Mouse (Mus musculus): Measurements from ENCODE around the gene Slfn5. TPM values are rescaled to one million over a fixed set of nuclear protein-coding genes. Genes with fewer than 3 reads are reported as not detected.
"Not testable (repeated sequence)": the region's sequence is repeated elsewhere in the genome, so short reads cannot be mapped to it uniquely, and the experiment has no call there.

Gene Slfn5
- polyA plus RNA-seq, 1 experiment from 2014 or later = 10.6 TPM

DNA sequence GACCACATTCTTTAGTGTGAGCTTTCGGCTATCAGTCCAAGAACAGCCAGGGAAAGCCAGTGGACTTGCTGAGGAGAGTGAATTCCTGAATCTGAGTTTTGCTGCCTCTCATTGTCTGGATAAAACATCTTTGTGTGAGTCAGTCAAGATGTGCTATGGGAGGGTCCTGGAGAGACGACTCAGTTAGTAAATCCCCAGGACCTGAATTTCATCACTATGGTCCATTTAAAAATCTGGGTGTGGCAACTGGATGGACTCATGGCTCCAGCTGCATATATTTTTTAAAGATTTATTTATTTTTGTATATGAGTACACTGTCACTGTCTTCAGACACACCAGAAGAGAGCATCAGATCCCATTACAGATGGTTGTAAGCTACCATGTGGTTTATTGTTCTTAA lies 5.5 kb upstream of the Slfn5 start:
- DNase-seq (ENCODE audit: low spot score) = no peak

DNA sequence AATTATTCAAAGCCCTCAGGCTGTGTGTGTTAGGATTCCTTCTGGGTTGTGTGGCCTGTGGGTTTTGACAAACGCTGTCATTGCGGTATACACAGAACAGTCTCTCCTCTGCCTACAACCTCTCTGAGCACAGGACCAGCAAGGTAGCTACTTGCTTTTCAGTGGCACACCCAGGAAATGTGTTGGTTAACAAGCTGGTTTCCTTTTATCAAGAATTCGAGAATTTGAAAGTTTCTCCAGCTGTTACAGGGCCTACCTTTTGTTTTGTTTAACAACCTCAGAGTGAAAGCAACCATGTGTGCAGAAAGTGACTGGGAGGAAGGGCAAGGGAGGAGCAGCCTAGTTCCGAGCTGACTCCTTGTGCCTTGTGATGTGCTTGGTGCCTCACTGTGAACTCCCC lies 3.7 kb upstream of the Slfn5 start:
- DNase-seq (ENCODE audit: low spot score) = peak; percentile 78

DNA sequence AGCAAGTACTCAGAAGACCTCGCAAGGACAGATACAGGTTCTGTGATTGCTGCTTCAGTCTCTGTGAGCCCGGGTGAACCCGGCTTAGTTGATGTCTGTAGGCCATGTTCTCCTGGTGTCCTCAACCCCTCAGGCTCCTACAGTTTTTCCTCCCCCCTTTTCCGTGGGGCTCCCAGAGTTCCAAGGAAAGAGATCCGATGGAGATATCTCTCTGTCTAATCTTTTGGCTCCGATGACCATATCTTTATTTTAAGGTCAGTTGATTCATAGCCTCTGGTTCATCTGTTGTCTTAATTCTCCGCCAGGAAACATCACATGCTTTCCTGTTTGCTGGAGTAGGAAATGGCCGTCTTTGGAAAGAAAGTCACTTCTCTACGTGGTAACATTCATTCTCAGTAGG lies 2.1 kb upstream of the Slfn5 start:
- DNase-seq (ENCODE audit: low spot score) = no peak

GRCm38 (mm10) chr11:82951865-82952611 lies 889 bp downstream of the Slfn5 start:
- peak; percentile 42 for DNase-seq (ENCODE audit: low spot score)

DNA sequence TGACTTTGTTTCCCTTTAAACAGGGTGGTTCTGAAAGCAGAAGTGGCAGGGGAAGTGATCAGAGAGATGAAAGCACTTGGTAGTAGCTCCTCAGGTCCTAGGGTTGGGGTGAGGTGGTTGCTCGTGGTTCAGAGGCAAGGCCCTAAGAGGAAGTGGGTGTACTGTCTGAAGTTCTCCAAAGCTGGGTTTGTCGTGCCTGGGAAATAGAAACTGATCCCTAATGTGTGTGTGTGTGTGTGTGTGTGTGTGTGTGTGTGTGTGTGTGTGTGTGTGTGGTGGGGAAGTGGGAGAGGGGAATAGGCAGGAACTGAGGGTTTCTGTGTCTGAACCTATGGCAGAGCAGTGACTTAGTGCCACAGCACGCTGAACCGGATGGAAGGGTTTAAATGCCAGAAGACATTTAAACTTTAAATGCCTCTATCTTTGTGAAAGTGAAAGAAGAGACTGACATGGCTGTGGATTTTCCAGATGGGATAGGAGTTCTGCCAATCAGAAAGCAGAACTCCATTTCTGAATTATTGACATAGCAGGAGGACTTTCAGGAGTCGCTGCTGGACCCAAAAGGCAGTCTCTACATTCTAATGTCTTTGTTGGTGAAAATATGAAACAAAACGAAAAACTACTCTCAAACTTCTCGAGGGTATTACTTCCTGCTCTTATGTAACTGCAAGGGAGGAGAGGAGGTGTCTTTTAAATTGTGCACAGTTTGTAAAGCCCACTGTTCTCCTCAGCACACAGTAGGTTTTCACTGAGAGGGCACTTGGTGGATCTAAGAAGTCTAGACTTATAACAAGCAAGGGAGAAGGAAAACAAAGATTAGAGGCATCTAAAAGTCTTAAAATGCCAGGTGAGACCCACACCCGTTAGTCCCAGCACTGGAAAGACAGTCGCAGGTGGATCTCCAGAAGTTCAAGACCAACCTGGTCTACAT lies 1.7 kb downstream of the Slfn5 start:
- DNase-seq (ENCODE audit: low spot score) = peak; percentile 79

- peak; percentile 35 for DNase-seq (ENCODE audit: low spot score)
Observed at GRCm38 (mm10) chr11:82954631-82955030, 3.5 kb downstream of the Slfn5 start.

DNA sequence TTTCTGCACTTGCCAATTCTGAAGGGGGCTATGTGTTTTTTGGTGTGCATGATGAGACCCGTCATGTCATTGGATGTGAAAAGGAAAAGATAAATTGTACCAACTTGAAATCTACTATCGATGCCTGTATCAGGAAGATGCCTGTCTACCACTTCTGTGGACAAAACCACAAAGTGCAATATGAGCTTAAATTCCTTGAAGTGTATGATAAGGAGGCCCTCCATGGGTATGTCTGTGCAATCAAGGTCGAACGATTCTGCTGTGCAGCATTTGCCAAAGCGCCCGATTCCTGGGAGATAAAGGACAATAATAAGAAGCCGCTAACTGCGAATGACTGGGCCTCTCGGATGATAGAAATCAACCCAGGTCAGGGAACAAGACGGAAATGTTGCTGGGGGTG lies 5.8 kb downstream of the Slfn5 start:
- no peak for DNase-seq (ENCODE audit: low spot score)

GRCm38 (mm10) chr11:82959613-82960012 lies 8.5 kb downstream of the Slfn5 start:
- peak; percentile 54 for DNase-seq (ENCODE audit: low spot score)

DNA sequence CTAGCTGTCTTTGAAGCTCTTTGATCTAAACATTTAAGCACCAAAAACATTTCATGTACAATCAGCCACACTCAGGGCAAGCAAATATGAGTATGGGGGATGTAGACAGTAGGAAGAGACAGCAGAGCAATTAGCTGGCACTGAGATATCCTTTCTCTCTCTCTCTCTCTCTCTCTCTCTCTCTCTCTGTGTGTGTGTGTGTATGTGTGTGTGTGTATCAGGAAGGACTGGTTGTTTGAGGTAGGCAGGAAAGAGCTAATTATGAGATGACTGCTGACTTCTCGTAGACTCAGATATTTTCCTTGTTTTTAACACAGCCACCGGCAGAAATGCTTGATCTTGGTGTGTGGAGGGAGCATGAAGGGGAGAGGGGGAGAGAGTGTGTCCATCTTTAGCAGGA lies 10.6 kb downstream of the Slfn5 start:
- DNase-seq (ENCODE audit: low spot score) = peak; percentile 56

- DNase-seq (ENCODE audit: low spot score) = no peak
Observed at GRCm38 (mm10) chr11:82962215-82962614, 11.1 kb downstream of the Slfn5 start.

- peak; percentile 50 for DNase-seq (ENCODE audit: low spot score)
Observed at GRCm38 (mm10) chr11:82970712-82971589, 19.8 kb downstream of the Slfn5 start.

DNA sequence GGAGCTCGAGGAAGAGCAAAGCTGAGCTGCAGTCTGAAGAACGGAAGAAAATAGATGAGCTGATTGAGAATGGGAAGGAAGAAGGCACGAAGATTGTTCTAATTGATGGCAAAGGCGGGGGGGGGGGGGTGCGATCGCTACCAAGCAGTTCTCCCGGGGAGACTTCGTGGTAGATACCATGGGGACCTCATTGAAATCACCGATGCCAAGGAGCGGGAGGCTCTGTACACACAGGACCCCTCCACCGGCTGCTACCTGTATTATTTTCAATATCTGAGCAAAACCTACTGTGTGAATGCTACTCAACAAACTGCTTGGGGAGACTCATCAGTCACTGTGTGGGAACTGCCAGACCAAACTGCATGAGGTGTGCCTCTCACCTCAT lies 20.4 kb downstream of the Slfn5 start:
- DNase-seq (ENCODE audit: low spot score) = no peak

DNA sequence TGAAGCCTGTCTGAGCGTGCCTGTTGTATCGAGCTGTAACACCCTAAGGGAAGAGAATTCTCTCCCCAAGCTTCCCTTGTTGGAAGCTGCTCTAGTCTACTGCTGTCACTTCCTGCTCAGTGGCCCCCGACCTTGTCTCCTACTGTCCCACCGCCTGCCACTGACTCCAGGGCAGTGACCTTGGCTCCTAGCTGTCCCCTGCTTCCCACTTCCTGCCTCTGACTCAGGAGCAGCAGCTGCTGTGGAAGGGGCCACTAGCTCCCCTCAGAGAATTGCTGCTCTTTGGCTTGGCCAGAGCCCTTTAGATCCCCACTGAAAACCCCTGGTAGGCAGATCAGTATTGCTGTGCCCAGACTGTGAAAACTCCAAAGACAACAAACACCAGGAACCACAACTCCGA lies 22.8 kb downstream of the Slfn5 start:
- DNase-seq (ENCODE audit: low spot score) = no peak

GRCm38 (mm10) chr11:82982409-82982808 lies 31.3 kb downstream of the Slfn5 start:
- DNase-seq (ENCODE audit: low spot score) = not testable (repeated sequence)

- DNase-seq (ENCODE audit: low spot score) = no peak
Observed at GRCm38 (mm10) chr11:82983193-82983592, 32.0 kb downstream of the Slfn5 start.

DNA sequence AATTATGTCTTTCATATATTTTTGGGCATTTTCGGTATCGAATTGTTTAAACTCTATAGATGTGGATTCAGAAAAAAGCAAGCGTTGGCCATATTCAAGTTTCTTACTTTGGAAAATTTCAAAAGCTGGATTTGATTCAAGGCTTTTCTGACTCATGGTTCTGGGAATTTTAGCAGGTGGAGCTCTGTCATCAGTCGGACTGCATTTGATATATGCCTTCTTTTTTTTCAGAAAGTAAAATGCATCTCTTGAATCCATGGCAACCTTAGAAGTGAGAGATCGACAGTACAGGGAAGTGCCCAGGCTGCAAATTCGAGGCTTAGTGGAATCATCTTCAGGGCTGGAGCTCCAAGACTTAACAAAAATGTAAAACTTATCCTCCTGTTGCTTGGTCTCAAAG lies 36.5 kb downstream of the Slfn5 start:
- DNase-seq (ENCODE audit: low spot score) = no peak

- DNase-seq (ENCODE audit: low spot score) = no peak
Observed at GRCm38 (mm10) chr11:82989357-82989756, 38.2 kb downstream of the Slfn5 start.

DNA sequence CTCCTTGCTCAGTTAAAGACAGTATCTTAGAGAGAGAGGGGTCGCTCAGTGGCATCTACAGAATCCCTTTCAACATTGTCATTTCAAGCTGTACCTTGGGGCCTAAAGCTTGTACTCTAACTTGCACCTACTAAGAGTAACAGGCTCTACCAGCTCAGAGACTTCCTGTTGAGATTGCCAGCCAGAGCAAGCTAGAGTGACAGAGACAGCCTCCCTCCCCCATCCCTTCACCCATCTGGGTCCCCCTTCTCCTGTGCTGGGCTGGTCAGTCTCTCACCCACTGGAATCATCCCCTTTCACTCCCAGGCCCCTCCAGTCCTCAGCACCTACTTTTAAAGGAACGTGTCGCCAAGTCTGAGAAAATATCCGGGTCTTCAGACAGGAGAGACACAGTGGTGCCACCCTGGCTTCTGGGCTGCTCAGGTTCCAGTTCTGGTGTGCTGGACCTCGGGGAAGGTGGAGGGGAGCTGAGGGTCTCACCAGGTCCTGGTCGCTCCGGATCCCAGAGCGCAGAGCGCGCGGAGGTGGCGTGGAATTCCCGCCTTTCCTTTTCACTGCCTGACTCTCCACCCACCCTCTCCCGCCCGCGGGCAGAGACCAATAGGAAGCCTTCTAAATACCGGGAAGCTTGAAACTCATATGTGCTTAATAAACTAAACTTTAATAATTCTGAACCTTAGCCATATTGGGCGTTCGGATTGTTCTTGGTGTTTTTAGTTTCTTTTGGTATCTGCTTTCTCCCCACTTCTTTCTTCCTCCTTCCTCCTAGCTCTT lies 39.6 kb downstream of the Slfn5 start:
- peak; percentile 60 for DNase-seq (ENCODE audit: low spot score)

GRCm38 (mm10) chr11:82991469-82992166 lies 40.5 kb downstream of the Slfn5 start, which contains the start of gene Slfn9:
Gene Slfn9, minus strand, starts transcription at chr11:82991830.
- DNase-seq (ENCODE audit: low spot score) = peak; percentile 41

GRCm38 (mm10) chr11:83013356-83013755 lies 62.2 kb downstream of the Slfn5 start:
- no peak for DNase-seq (ENCODE audit: low spot score)

Measured in thymus, postnatal 0 days (tissue).